Mouse (Mus musculus) MEL (cell line): Measurements from ENCODE around the gene Ccnyl1. TPM values are rescaled to one million over a fixed set of nuclear protein-coding genes. Genes with fewer than 3 reads are reported as not detected.

ENCODE experiments used
- DNase-seq: peaks from one replicate; pipeline ENCODE4 v3.0.0; 2011; ENCODE audit warnings: low read depth, low spot score
- H3K27ac ChIP-seq: 2 replicates; pipeline ENCODE4 v1.5.1; 2012; ENCODE audit warnings: low read depth, mild to moderate bottlenecking, control low read depth, low read length, moderate library complexity; ENCODE audit not compliant: control insufficient read depth
- H3K27me3 ChIP-seq, 2 experiments: fragments of 150-350 bp in 1 of 2; sonication (generic) in 1 of 2; 2 replicates each; pipeline ENCODE4 v1.6.1; 2012; ENCODE audit warnings: low read length in 2 of 2, mild to moderate bottlenecking in 2 of 2, improper control_type of control experiment in 1 of 2, moderate library complexity in 1 of 2; ENCODE audit not compliant: insufficient read depth in 2 of 2, control insufficient read depth in 1 of 2
- H3K36me3 ChIP-seq, 2 experiments: 2 replicates each; pipeline ENCODE4 v1.6.1; 2012 to 2014; ENCODE audit warnings: low read length in 2 of 2, improper control_type of control experiment in 1 of 2, inconsistent platforms in 1 of 2, mild to moderate bottlenecking in 1 of 2; ENCODE audit not compliant: insufficient read depth in 2 of 2, control insufficient read depth in 1 of 2
- H3K4me1 ChIP-seq, 2 experiments: fragments of 150-350 bp in 1 of 2; sonication (generic) in 1 of 2; 2 replicates each; pipeline ENCODE4 v1.6.1; 2012; ENCODE audit warnings: low read length in 2 of 2, improper control_type of control experiment in 1 of 2, mild to moderate bottlenecking in 1 of 2; ENCODE audit not compliant: insufficient read depth in 2 of 2, control insufficient read depth in 1 of 2
- H3K4me3 ChIP-seq, 2 experiments: fragments of 150-350 bp in 1 of 2; sonication (generic) in 1 of 2; 2 replicates each; pipeline ENCODE4 v1.5.1; 2012; ENCODE audit warnings: low read depth in 2 of 2, low read length in 2 of 2, mild to moderate bottlenecking in 2 of 2, moderate library complexity in 2 of 2, control low read depth in 1 of 2, improper control_type of control experiment in 1 of 2; ENCODE audit not compliant: control insufficient read depth in 1 of 2, insufficient read depth in 1 of 2
- H3K79me2 ChIP-seq: 2 replicates; pipeline ENCODE4 v1.6.1; 2012; ENCODE audit warnings: mild to moderate bottlenecking, low read length, moderate library complexity; ENCODE audit not compliant: control insufficient read depth, poor library complexity, insufficient read depth
- H3K9ac ChIP-seq: 2 replicates; pipeline ENCODE4 v1.6.1; 2012; ENCODE audit warnings: low read depth, mild to moderate bottlenecking, control low read depth, low read length, moderate library complexity; ENCODE audit not compliant: control insufficient read depth, poor library complexity, severe bottlenecking
- H3K9me3 ChIP-seq: fragments of 150-350 bp; sonication (generic); replicated peaks from 2 replicates; pipeline ENCODE4 v1.6.1; 2012; ENCODE audit warnings: mild to moderate bottlenecking, low read length, improper control_type of control experiment, moderate library complexity; ENCODE audit not compliant: insufficient read depth
- CTCF ChIP-seq, 3 experiments: IDR thresholded peaks in 2 of 3; conservative IDR thresholded peaks in 1 of 3; 2 replicates each; pipeline ENCODE4 v1.5.1; 2011 to 2012; ENCODE audit warnings: low read length in 3 of 3, low read depth in 2 of 3, mild to moderate bottlenecking in 2 of 3, improper control_type of control experiment in 1 of 3, inconsistent platforms in 1 of 3, mixed read lengths in 1 of 3, moderate library complexity in 1 of 3; ENCODE audit not compliant: control insufficient read depth in 1 of 3, insufficient read depth in 1 of 3, poor library complexity in 1 of 3, severe bottlenecking in 1 of 3
- EP300 ChIP-seq, 2 experiments: IDR thresholded peaks; 2 replicates each; pipeline ENCODE4 v1.6.1; 2011; ENCODE audit warnings: improper control_type of control experiment in 2 of 2, low read length in 2 of 2, low read depth in 1 of 2, mild to moderate bottlenecking in 1 of 2
- GABPA ChIP-seq: IDR thresholded peaks from 2 replicates; pipeline ENCODE4 v1.6.1; 2012; ENCODE audit warnings: low read depth, mild to moderate bottlenecking, inconsistent platforms, low read length, improper control_type of control experiment, moderate library complexity
- KAT2A ChIP-seq: conservative IDR thresholded peaks from 2 replicates; pipeline ENCODE4 v1.6.1; 2012; ENCODE audit warnings: low read depth, low read length, improper control_type of control experiment, inconsistent platforms
- MEF2A ChIP-seq: IDR thresholded peaks from 2 replicates; pipeline ENCODE4 v1.6.1; 2014; ENCODE audit warnings: low read depth, mild to moderate bottlenecking, inconsistent platforms, low read length, improper control_type of control experiment; ENCODE audit not compliant: poor library complexity, insufficient replicate concordance, severe bottlenecking; ENCODE audit errors: extremely low read depth
- MXI1 ChIP-seq: IDR thresholded peaks from 2 replicates; pipeline ENCODE4 v1.6.1; 2011; ENCODE audit warnings: mild to moderate bottlenecking, low read depth, low read length, improper control_type of control experiment
- MYB ChIP-seq: IDR thresholded peaks from 2 replicates; pipeline ENCODE4 v1.6.1; 2011; ENCODE audit warnings: mild to moderate bottlenecking, low read depth, low read length, improper control_type of control experiment
- NRF1 ChIP-seq: IDR thresholded peaks from 2 replicates; pipeline ENCODE4 v1.6.1; 2014; ENCODE audit warnings: low read depth, mild to moderate bottlenecking, inconsistent platforms, low read length, improper control_type of control experiment, moderate library complexity; ENCODE audit not compliant: poor library complexity, insufficient read depth, severe bottlenecking
- POLR2AphosphoS2 ChIP-seq: IDR thresholded peaks from 2 replicates; pipeline ENCODE4 v1.6.1; 2011; ENCODE audit warnings: low read length, improper control_type of control experiment
- POLR2AphosphoS5 ChIP-seq: IDR thresholded peaks from 2 replicates; pipeline ENCODE4 v1.6.1; 2012; ENCODE audit warnings: low read depth, borderline replicate concordance, mild to moderate bottlenecking, inconsistent platforms, low read length, moderate library complexity, mixed read lengths
- RAD21 ChIP-seq: IDR thresholded peaks from 2 replicates; pipeline ENCODE4 v1.6.1; 2011; ENCODE audit warnings: mild to moderate bottlenecking, low read depth, low read length, improper control_type of control experiment
- SMC3 ChIP-seq: IDR thresholded peaks from 2 replicates; pipeline ENCODE4 v1.6.1; 2011; ENCODE audit warnings: low read depth, low read length, improper control_type of control experiment
- TBP ChIP-seq: IDR thresholded peaks from 2 replicates; pipeline ENCODE4 v1.8.0; 2011; ENCODE audit warnings: low read depth, low read length, improper control_type of control experiment
- polyA plus RNA-seq, 2 experiments: library from polyadenylated mRNA; stranded (reverse) in 1 of 2; unstranded in 1 of 2; fragments of >175 nt in 1 of 2; fragments of >200 nt in 1 of 2; gene quantifications; 2 replicates each; pipeline versions ENCODE4 v1.2.1 to v1.2.4; 2012; ENCODE audit warnings: low replicate concordance in 2 of 2, low read depth in 1 of 2; ENCODE audit not compliant: insufficient read length in 2 of 2, insufficient read depth in 1 of 2, missing spikeins in 1 of 2
- total RNA-seq: library from RNA; depleted of rRNA; stranded (reverse); fragments of 300-350 nt; gene quantifications from 2 replicates; pipeline ENCODE4 v1.2.3, GENCODE M21; 2012

Ccnyl1 gene
- total and polyA plus RNA-seq, 3 experiments, result 3.0 to 18.1 TPM; not detected in 1

- peaks cover 2 to 13% of the 10 kb centered on the region in 2 experiments; a peak in 3 of 4 replicates for H3K4me1 ChIP-seq
- DNase-seq, result no peak
Observed at GRCm38 (mm10) chr1:64688046-64688445, 2.2 kb upstream of the Ccnyl1 start.

GRCm38 (mm10) chr1:64689561-64690212, 568 bp upstream of the Ccnyl1 start:
- H3K9me3 ChIP-seq, result no peaks in the 10 kb centered on the region
- peaks cover 7% of the 10 kb centered on the region; the same call in 1 of the 2 replicates for H3K79me2 ChIP-seq
- no peak for TF ChIP-seq CTCF (IDR thresholded peaks at IDR 0.05 in 2 of 3, conservative IDR thresholded peaks at IDR 0.05 in 1 of 3; ENCODE audit: control insufficient read depth in 1 of 3, insufficient read depth in 1 of 3, low read depth in 2 of 3, low read length in 3 of 3, poor library complexity in 1 of 3, severe bottlenecking in 1 of 3)
- peak; percentile 92 for TF ChIP-seq TBP
- peaks cover 0 to 16% of the 10 kb centered on the region in 2 experiments; a peak in 2 of 4 replicates for H3K36me3 ChIP-seq
- peak overlapping the region; percentile 77 for H3K9ac ChIP-seq
- peaks cover 1 to 11% of the 10 kb centered on the region in 2 experiments; a peak in 3 of 4 replicates for H3K4me1 ChIP-seq
- DNase-seq, result no peak
- peak overlapping the region; percentile 88 for H3K27ac ChIP-seq
- H3K4me3 ChIP-seq, result peak overlapping the region; percentile 80 to 82
- H3K27me3 ChIP-seq, result no peaks in the 10 kb centered on the region

More at GRCm38 (mm10) chr1:64688046-64688445, 2.2 kb upstream of the Ccnyl1 start:
- H3K9ac ChIP-seq, result no peak overlapping the region
- H3K9me3 ChIP-seq, result no peaks in the 10 kb centered on the region
- H3K27me3 ChIP-seq, result no peaks in the 10 kb centered on the region
- TF ChIP-seq POLR2AphosphoS5, result no peak
- peaks cover 7% of the 10 kb centered on the region; the same call in 1 of the 2 replicates for H3K79me2 ChIP-seq
- no peak overlapping the region for H3K27ac ChIP-seq
- H3K4me3 ChIP-seq, result no peak overlapping the region
- peaks cover 0 to 22% of the 10 kb centered on the region in 2 experiments; a peak in 2 of 4 replicates for H3K36me3 ChIP-seq

GRCm38 (mm10) chr1:64691121-64691551, 881 bp downstream of the Ccnyl1 start:
- peak overlapping the region; percentile 20; the same call in 1 of the 2 replicates for H3K27ac ChIP-seq
- H3K4me3 ChIP-seq, result peak overlapping the region; percentile 82 to 90
- H3K9me3 ChIP-seq, result no peaks in the 10 kb centered on the region
- H3K4me1 ChIP-seq, result peaks cover 0 to 8% of the 10 kb centered on the region in 2 experiments; a peak in 1 of 4 replicates
- H3K36me3 ChIP-seq, result peaks cover 0 to 12% of the 10 kb centered on the region in 2 experiments; a peak in 2 of 4 replicates
- no peaks in the 10 kb centered on the region for H3K27me3 ChIP-seq
- H3K9ac ChIP-seq, result peak overlapping the region; percentile 87
- peak; percentile 27 for DNase-seq
- TF ChIP-seq NRF1 (no peak), MYB (no peak), KAT2A (no peak), MEF2A (no peak), MXI1 (no peak), RAD21 (no peak), POLR2AphosphoS2 (no peak), CTCF (IDR thresholded peaks at IDR 0.05 in 2 of 3, conservative IDR thresholded peaks at IDR 0.05 in 1 of 3; ENCODE audit: control insufficient read depth in 1 of 3, insufficient read depth in 1 of 3, low read depth in 2 of 3, low read length in 3 of 3, poor library complexity in 1 of 3, severe bottlenecking in 1 of 3) (no peak), EP300 (IDR thresholded peaks at IDR 0.05; ENCODE audit: low read depth in 1 of 2, low read length in 2 of 2) (no peak), POLR2AphosphoS5 (no peak), SMC3 (no peak), GABPA (no peak)
- H3K79me2 ChIP-seq, result peaks cover 7% of the 10 kb centered on the region; the same call in 1 of the 2 replicates
